Mouse (Mus musculus) liver, postnatal 0 days (tissue): ENCODE data around the gene Scin.

Source experiments
- CTCF ChIP-seq: sonication (generic); IDR thresholded peaks from 2 replicates; pipeline ENCODE4 v1.5.1; 2016; ENCODE audit warnings: antibody characterized with exemption, low read depth
- EP300 ChIP-seq: IDR thresholded peaks from 2 replicates; pipeline ENCODE4 v1.6.1; 2016; ENCODE audit warnings: antibody characterized with exemption, low read depth, mild to moderate bottlenecking

- no peak for TF ChIP-seq CTCF
- TF ChIP-seq EP300, result no peak
Observed at GRCm38 (mm10) chr12:40147319-40147718, 13.3 kb upstream of the Scin start.
